Mouse (Mus musculus): ENCODE measurements at regions not wholly inside any gene's neighbourhood (a gene's known extent, or its start where the extent isn't known, plus 50 kb on each side); places are given as distances from the start of the nearest gene placed in this dataset.
A peak's percentile ranks its signal among the peaks of the same experiment; 100 is the strongest.

- no peak for DNase-seq (ENCODE audit: low spot score)
These were observed 77.9 kb upstream of the Pmfbp1 start for GRCm38 (mm10) chr8:109415906-109416305.

DNA sequence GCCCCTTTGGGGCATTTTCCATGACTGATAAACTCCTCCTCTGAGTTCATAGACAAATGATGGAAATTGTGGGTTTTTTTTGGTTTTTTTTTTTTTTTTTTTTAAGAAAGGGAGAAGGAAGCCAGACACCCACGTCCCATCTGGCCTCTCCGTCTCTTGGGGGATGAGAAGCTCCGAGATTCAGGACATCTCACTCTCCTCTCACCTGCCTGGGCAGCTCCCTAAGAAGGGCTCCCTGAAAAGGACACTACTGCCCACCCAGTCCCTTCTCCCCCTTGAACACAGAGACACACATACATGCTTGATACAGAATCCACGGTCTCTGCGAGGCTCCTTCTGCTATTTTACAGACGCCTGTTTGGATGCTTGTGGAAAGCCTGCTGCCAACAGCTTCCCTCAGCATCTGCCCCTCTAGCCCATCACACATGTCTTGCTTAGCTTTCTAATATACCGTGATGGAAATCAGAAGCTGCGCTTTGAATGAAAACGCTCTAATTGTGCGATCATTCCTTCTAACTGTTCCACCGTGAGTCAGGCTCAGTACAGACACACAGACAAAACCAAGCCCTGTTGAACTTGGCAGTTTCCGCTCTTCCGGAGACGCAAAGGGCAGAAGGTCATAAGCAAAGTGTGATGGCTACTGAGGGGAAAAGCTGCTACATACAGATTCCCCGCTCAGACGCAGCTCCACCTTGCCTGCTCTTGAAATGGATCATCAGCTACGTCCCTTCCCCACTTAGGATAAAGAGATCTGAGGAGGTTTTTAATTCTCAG is 77.3 kb upstream of the Pmfbp1 start:
- DNase-seq (ENCODE audit: low spot score): no peak

DNA sequence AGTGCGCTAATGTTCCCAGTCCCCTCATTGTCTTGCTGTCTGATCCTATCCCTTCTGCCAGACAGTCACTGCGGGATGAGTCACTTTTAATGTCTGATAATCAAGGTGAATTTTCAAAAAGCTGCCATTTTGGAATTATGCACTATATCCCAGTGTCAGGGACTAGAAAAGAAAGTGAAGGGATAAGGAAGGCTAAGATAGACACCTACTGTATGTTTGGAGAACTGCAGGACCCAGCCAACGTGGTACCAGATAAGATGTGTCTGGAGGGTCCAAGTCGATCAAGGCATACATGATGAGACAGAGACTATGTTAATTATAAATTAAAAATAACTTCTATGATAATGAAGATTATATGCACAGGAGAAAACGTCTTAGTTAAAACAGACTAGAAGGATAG is 76.6 kb upstream of the Pmfbp1 start:
- DNase-seq (ENCODE audit: low spot score): peak; percentile 19

DNA sequence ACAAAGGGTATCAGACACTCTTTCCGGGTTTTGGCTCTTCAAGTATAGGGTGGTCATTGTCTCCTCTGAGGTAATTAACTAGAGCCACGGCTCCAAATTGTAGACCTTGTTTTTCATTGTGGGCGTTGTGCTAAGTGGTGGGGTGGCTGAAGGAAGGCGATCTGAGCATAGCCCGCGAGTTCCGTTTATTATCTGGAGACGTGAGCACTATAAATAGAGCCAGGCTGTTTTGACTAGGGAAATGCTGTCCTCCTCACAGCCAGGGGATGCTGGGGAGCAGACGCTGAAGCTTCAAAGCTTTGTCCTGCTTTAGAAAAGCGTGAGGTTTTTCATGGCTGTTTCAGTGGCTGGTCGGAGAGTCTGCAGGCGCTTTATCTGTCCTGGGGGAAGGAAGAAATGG is 75.9 kb upstream of the Pmfbp1 start:
- DNase-seq (ENCODE audit: low spot score): no peak

GRCm38 (mm10) chr8:109419029-109419596 is 74.7 kb upstream of the Pmfbp1 start:
- DNase-seq (ENCODE audit: low spot score): no peak

GRCm38 (mm10) chr8:109424004-109424403 is 69.8 kb upstream of the Pmfbp1 start:
- DNase-seq (ENCODE audit: low spot score): no peak

DNA sequence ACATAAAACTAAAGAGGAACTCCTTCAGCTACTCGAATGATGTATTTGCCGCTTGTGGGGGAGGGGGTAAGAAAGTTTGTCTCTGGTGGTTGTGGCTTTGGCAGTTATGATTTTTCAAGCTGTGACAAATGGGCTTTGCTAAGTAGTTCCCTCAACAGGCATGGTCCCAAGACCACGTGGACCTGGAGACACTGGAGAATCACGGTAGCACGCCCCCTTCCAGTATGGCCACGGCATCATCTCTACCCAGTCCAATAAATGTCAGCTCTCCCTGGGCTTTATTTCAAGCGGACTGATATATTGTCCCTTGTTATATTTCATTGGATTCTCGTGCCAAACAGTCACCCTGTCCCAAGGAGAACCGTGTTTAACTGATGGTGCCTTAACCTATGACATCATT is 65.3 kb upstream of the Pmfbp1 start:
- DNase-seq (ENCODE audit: low spot score): no peak

- DNase-seq (ENCODE audit: low spot score): no peak
These were observed 59.3 kb upstream of the Pmfbp1 start for GRCm38 (mm10) chr8:109434538-109434937.

- no peak for DNase-seq (ENCODE audit: low spot score)
These were observed 57.8 kb upstream of the Pmfbp1 start for GRCm38 (mm10) chr8:109436056-109436455.

GRCm38 (mm10) chr8:109436830-109437567 is 56.8 kb upstream of the Pmfbp1 start:
- DNase-seq (ENCODE audit: low spot score): no peak

GRCm38 (mm10) chr8:109438531-109438930 is 55.3 kb upstream of the Pmfbp1 start:
- DNase-seq (ENCODE audit: low spot score): no peak

Data from yolk sac, embryonic 10.5 days (tissue).